Mouse (Mus musculus) bone marrow, adult 2 months (tissue): ENCODE measurements around the gene Fbxl14. TPM values are rescaled to one million over a fixed set of nuclear protein-coding genes. Genes with fewer than 3 reads are reported as not detected.
"Not testable (repeated sequence)": the region's sequence is repeated elsewhere in the genome, so short reads cannot be mapped to it uniquely, and the experiment has no call there.

Experiments used
- H3K27ac ChIP-seq: fragments of 200-500 bp; 2 replicates; pipeline ENCODE4 v1.5.1; 2012; ENCODE audit warnings: low read depth, mild to moderate bottlenecking, control low read depth, inconsistent platforms, low read length; ENCODE audit not compliant: control insufficient read depth, poor library complexity, insufficient read depth
- H3K4me1 ChIP-seq: fragments of 200-500 bp; 2 replicates; pipeline ENCODE4 v1.6.1; 2011; ENCODE audit warnings: low read length; ENCODE audit not compliant: control insufficient read depth, insufficient read depth
- H3K4me3 ChIP-seq: fragments of 200-500 bp; replicated peaks from 2 replicates; pipeline ENCODE3; 2011; ENCODE audit warnings: mild to moderate bottlenecking, low read depth, low read length, control low read depth; ENCODE audit not compliant: control insufficient read depth
- CTCF ChIP-seq: fragments of 200-500 bp; IDR thresholded peaks from 2 replicates; pipeline ENCODE4 v1.5.1; 2011; ENCODE audit warnings: low read length, control low read depth; ENCODE audit not compliant: control insufficient read depth, insufficient read depth
- POLR2A ChIP-seq: fragments of 200-500 bp; IDR thresholded peaks from 2 replicates; pipeline ENCODE4 v1.6.1; 2011; ENCODE audit warnings: low read depth, mild to moderate bottlenecking, control low read depth, low read length, borderline replicate concordance; ENCODE audit not compliant: control insufficient read depth
- WGBS: fragments of 180-500 bp; shearing (Covaris S2); methylation state at CpG from one replicate; pipeline ENCODE4 v1.1.7; 2018; 5-methylcytosine and 5-hydroxymethylcytosine counted together
- polyA plus RNA-seq: library from polyadenylated mRNA; stranded (reverse); fragments of >200 nt; gene quantifications from 2 replicates; pipeline ENCODE4 v1.2.4, GENCODE M21; 2011; ENCODE audit warnings: low replicate concordance; ENCODE audit not compliant: missing spikeins, insufficient read depth, insufficient read length

Fbxl14 gene
- polyA plus RNA-seq, 1 experiment = 22.8 TPM

DNA sequence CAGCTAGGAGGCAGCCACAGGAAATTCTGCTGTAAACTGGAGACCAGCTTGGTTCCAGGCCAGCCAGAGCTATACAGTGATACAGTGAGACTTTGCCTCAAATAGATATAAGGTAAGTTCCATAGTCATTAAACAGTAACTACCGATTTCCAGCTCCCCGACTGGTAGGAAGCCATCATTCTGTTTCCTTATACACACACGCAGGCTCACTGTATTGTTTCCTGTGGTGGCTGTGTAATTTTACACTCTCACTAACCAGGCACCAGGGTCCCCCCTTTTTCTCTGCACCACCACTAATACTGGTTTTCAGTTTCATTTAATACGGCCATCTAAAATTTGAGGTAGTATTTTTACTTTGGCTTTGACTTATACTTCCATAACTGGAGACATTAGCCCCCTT, 5.5 kb upstream of the Fbxl14 start:
- TF ChIP-seq CTCF (no peak), POLR2A (no peak)

DNA sequence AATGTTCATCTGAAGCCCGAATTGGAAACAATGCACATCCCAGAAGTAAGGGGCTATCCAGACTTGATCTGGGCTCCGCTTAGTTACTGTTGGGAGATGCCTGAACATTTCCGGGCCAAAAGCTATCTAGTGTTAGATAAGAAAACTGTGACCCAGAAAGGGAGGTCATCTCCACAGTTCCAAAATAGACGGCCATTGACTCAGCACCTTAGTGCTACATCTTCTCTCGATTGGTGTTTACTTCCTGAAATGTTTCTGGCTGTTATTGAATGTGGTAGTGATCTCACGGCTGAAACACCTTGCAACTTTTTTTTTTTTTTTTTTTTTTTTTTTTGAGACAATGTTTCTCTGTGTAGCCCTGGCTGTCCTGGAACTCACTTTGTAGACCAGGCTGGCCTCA, 3.5 kb upstream of the Fbxl14 start:
- TF ChIP-seq CTCF (no peak), POLR2A (no peak)
- 36% methylated on average over 6 of the region's 6 CpGs for WGBS
- no peak overlapping the region for H3K27ac ChIP-seq
- H3K4me3 ChIP-seq = no peak overlapping the region
- peaks cover 1% of the 10 kb centered on the region; the same call in 1 of the 2 replicates for H3K4me1 ChIP-seq

More for the DNA sequence above, 5.5 kb upstream of the Fbxl14 start:
- no peak overlapping the region for H3K4me3 ChIP-seq
- H3K27ac ChIP-seq = no peak overlapping the region
- WGBS = 13% methylated on average over 4 of the region's 4 CpGs
- H3K4me1 ChIP-seq = peaks cover 1% of the 10 kb centered on the region; the same call in 1 of the 2 replicates

DNA sequence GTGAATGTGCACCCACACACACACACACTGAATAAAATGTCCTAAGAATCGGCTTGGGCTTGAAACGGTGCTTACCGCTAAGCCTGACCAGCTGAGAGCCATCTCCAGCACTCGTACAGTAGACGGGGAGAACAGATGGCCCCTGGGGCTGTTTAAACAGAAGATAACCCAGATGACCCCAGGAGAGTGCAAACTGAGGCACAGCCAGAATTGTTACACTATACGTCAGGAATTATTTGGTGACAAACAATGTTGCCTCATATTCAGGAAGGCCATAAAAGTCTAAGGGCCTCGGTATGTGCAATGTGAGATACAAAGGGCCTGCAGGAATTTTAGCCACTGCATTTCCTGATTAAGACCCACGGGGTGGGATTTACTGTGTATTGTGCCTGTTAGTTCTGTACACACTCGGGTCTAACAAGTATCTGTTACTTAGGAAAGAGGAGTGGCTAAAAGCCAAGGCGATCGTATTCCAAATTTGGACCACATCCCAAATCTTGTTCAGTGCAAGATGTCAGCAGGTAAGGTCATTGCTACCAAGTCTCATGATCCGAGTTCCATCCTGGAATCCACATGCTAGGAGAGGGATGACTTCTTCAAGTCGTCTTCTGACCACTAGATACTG, 1.7 kb upstream of the Fbxl14 start:
- no peak overlapping the region for H3K4me3 ChIP-seq
- 63% methylated on average over 13 of the region's 13 CpGs for WGBS
- peaks cover 1% of the 10 kb centered on the region; the same call in 1 of the 2 replicates for H3K4me1 ChIP-seq
- no peak for TF ChIP-seq POLR2A
- no peak for TF ChIP-seq CTCF
- no peak overlapping the region for H3K27ac ChIP-seq

DNA sequence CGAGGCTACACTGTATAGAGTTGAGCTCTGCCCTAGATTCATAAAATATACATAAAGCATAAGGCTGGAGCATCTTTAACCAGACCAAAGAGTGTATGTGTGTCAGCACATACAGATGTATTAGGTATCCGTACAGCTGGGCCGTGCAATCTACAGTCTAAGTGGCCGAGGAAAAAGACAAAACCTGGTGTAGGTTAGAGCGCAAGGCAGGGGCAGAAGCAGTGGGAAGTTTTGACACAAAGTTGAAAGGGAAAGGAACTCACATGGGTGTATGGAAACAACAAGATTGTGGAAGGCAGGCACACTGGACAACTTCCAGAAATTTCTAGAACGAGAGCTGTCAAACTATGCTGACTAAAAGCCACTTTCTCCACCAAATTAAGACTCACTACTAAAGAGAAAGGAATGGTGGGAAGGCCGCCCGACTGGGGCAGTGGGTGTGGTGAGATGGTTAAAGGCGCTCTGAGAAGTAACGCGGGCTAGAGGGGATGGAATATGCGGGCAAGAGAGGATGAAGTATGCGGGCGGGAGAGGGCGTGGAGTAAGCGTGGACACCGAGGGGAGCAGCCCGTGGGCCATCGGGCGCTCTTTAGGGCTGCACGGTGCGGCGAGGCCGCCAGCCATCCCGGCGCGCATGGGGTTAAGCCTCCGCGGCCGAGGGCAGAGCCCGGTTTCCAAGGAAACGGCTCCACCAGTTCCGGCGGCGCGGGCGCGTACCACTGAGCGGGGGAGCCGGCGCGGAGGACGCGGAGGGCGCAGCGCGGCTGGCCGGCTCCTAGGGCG, 717 bp upstream of the Fbxl14 start:
- H3K4me3 ChIP-seq = peak overlapping the region; percentile 95
- under 1% methylated on average over 49 of the region's 49 CpGs for WGBS
- peaks cover 1% of the 10 kb centered on the region; the same call in 1 of the 2 replicates for H3K4me1 ChIP-seq
- H3K27ac ChIP-seq = peak overlapping the region; percentile 99
- TF ChIP-seq CTCF (no peak), POLR2A (peak; percentile 67; the same call in 1 of the 2 replicates)

DNA sequence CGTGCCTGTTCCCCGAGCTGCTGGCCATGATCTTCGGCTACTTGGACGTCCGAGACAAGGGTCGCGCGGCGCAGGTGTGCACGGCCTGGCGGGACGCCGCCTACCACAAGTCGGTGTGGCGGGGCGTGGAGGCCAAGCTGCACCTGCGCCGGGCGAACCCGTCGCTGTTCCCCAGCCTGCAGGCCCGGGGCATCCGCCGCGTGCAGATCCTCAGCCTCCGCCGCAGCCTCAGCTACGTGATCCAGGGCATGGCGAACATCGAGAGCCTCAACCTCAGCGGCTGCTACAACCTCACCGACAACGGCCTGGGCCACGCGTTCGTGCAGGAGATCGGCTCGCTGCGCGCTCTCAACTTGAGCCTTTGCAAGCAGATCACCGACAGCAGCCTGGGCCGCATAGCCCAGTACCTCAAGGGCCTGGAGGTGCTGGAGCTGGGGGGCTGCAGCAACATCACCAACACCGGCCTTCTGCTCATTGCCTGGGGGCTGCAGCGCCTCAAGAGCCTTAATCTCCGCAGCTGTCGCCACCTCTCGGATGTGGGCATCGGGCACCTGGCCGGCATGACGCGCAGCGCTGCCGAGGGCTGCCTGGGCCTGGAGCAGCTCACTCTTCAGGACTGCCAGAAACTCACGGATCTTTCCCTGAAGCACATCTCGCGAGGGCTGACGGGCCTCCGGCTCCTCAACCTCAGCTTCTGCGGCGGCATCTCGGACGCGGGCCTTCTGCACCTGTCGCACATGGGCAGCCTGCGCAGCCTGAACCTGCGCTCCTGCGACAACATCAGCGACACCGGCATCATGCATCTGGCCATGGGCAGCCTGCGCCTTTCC, 623 bp downstream of the Fbxl14 start:
- TF ChIP-seq POLR2A (peak; percentile 9; the same call in 1 of the 2 replicates), CTCF (no peak)
- Histone ChIP-seq H3K27ac (peak overlapping the region; percentile 99), H3K4me3 (peak overlapping the region; percentile 95), H3K4me1 (peaks cover 1% of the 10 kb centered on the region; the same call in 1 of the 2 replicates)
- under 1% methylated on average over 70 of the region's 70 CpGs for WGBS

DNA sequence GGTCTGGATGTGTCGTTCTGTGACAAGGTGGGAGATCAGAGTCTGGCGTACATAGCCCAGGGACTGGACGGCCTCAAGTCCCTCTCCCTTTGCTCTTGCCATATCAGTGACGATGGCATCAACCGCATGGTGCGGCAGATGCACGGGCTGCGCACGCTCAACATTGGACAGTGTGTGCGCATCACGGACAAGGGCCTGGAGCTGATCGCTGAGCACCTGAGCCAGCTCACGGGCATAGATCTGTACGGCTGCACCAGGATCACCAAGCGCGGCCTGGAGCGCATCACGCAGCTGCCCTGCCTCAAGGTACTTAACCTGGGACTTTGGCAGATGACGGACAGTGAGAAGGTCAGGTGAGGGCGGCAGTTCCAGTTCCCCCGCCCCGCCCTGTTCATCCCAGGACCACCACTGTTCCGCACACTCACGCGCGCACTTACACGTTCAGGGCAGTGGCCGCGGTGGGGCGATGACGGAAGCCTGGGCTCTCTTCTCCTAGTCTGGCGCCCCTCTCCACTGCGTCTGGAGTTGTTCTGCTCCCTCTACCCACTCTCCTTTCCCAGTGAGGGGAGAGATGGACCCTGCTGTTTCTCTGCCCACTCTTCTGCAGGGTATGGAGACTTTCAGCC, 1.4 kb downstream of the Fbxl14 start:
- Histone ChIP-seq H3K27ac (peak overlapping the region; percentile 99), H3K4me3 (peak overlapping the region; percentile 95), H3K4me1 (peaks cover 1% of the 10 kb centered on the region; the same call in 1 of the 2 replicates)
- TF ChIP-seq POLR2A = no peak; the same call in 1 of the 2 replicates
- TF ChIP-seq CTCF = no peak
- WGBS = 2% methylated on average over 33 of the region's 33 CpGs

DNA sequence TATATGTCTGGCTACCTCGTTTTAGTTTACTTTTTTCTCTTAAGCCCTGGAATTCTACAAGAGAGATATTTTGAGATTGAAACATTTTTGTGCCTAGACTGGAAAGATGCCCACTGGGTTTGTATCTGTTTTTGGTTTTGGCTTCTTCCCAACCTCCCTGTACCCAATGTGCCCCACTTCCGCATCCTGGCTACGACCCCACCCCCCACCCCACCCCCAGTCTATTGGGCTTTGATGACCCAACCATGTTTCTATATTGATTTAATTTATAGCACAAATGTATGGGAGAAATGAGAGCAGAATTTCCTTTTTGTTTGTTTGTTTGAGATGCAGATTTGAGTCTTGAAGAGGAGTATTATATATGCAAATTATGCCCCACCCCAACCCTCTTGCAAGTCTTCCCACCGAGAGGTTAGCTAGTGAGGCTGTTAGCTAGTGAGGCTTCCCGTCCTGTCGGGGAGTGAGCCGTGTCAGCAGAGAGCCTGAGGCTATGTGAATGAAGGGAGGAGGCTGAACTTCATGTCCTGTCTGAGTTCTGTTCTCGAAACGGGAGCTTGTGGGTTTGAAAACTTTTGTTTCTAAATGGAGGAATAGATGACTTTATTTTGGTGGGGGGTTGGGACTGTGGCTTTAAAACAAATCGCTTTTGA, 2.4 kb downstream of the Fbxl14 start:
- H3K27ac ChIP-seq, H3K4me1 ChIP-seq: not testable (repeated sequence)
- WGBS = 3% methylated on average over 10 of the region's 10 CpGs
- peak overlapping the region; percentile 59 for H3K4me3 ChIP-seq
